Mouse (Mus musculus) lung, adult 2 months (tissue): Measurements from ENCODE around the gene Snrpa. TPM values are rescaled to one million over a fixed set of nuclear protein-coding genes. Genes with fewer than 3 reads are reported as not detected.

ENCODE experiments used
- DNase-seq: peaks from one replicate; pipeline ENCODE4 v3.0.0; 2022
- H3K4me1 ChIP-seq: fragments of 200-500 bp; 2 replicates; pipeline ENCODE4 v1.6.1; 2011; ENCODE audit warnings: low read length; ENCODE audit not compliant: control insufficient read depth, insufficient read depth
- H3K4me3 ChIP-seq: fragments of 200-500 bp; replicated peaks from 2 replicates; pipeline ENCODE3; 2011; ENCODE audit warnings: low read depth, mild to moderate bottlenecking, control low read depth, low read length; ENCODE audit errors: extremely low read depth
- CTCF ChIP-seq: fragments of 200-500 bp; IDR thresholded peaks from 2 replicates; pipeline ENCODE4 v1.5.1; 2011; ENCODE audit warnings: mild to moderate bottlenecking, low read length, control low read depth; ENCODE audit not compliant: insufficient read depth
- POLR2A ChIP-seq: fragments of 200-500 bp; IDR thresholded peaks from 2 replicates; pipeline ENCODE4 v1.6.1; 2011; ENCODE audit warnings: low read depth, mild to moderate bottlenecking, control low read depth, low read length, borderline replicate concordance; ENCODE audit errors: extremely low read depth
- WGBS: fragments of 180-500 bp; shearing (Covaris S2); methylation state at CpG from one replicate; pipeline ENCODE4 v1.1.7; 2018; 5-methylcytosine and 5-hydroxymethylcytosine counted together
- polyA plus RNA-seq: library from polyadenylated mRNA; depleted of rRNA; stranded (reverse); fragments of >200 nt; gene quantifications from 2 replicates; pipeline ENCODE4 v1.2.3, GENCODE M21; 2012; rRNA removed

The Snrpa gene
- polyA plus RNA-seq, 1 experiment = 135 TPM

- H3K4me1 ChIP-seq = peaks cover 42% of the 10 kb centered on the region
- H3K4me3 ChIP-seq = no peak overlapping the region
- no peak for TF ChIP-seq POLR2A
- TF ChIP-seq CTCF = no peak
- 62% methylated on average over 5 of the region's 5 CpGs for WGBS
- no peak for DNase-seq
Observed at GRCm38 (mm10) chr7:27162780-27163449, 33.2 kb downstream of the Snrpa start.

GRCm38 (mm10) chr7:27161744-27162143 is 34.3 kb downstream of the Snrpa start:
- TF ChIP-seq POLR2A = no peak
- no peak for TF ChIP-seq CTCF
- 69% methylated on average over 4 of the region's 4 CpGs for WGBS
- no peak for DNase-seq
- Histone ChIP-seq H3K4me1 (peaks cover 37% of the 10 kb centered on the region), H3K4me3 (no peak overlapping the region)

- 56% methylated on average over 3 of the region's 3 CpGs for WGBS
- DNase-seq = no peak
- Histone ChIP-seq H3K4me1 (peaks cover 37% of the 10 kb centered on the region), H3K4me3 (no peak overlapping the region)
- TF ChIP-seq CTCF (no peak), POLR2A (no peak)
Observed at GRCm38 (mm10) chr7:27160921-27161320, 35.1 kb downstream of the Snrpa start.

- peaks cover 32% of the 10 kb centered on the region for H3K4me1 ChIP-seq
- peak; percentile 50; the same call in 1 of the 2 replicates for TF ChIP-seq POLR2A
- TF ChIP-seq CTCF = peak; percentile 92
- 6% methylated on average over 8 of the region's 8 CpGs for WGBS
- no peak overlapping the region for H3K4me3 ChIP-seq
- peak; percentile 85 for DNase-seq
Observed at GRCm38 (mm10) chr7:27159882-27160281, 36.2 kb downstream of the Snrpa start.

- H3K4me1 ChIP-seq = peaks cover 26% of the 10 kb centered on the region
- DNase-seq = no peak
- 89% methylated on average over 6 of the region's 6 CpGs for WGBS
- H3K4me3 ChIP-seq = no peak overlapping the region
- TF ChIP-seq CTCF (no peak), POLR2A (no peak)
Observed at GRCm38 (mm10) chr7:27159256-27159655, 36.8 kb downstream of the Snrpa start.

GRCm38 (mm10) chr7:27158171-27158570 is 37.9 kb downstream of the Snrpa start:
- 84% methylated on average over 9 of the region's 9 CpGs for WGBS
- peaks cover 22% of the 10 kb centered on the region for H3K4me1 ChIP-seq
- DNase-seq = no peak
- no peak overlapping the region for H3K4me3 ChIP-seq
- TF ChIP-seq POLR2A (no peak), CTCF (no peak)

- peaks cover 11% of the 10 kb centered on the region for H3K4me1 ChIP-seq
- WGBS = 66% methylated on average over 13 of the region's 13 CpGs
- DNase-seq = no peak
- no peak for TF ChIP-seq POLR2A
- TF ChIP-seq CTCF = no peak
- H3K4me3 ChIP-seq = no peak overlapping the region
Observed at GRCm38 (mm10) chr7:27156005-27156404, 40.1 kb downstream of the Snrpa start.

- DNase-seq = peak; percentile 54
- TF ChIP-seq POLR2A (no peak), CTCF (no peak)
- 26% methylated on average over 10 of the region's 10 CpGs for WGBS
- Histone ChIP-seq H3K4me3 (no peak within 1 kb of the TSS), H3K4me1 (peaks cover 5% of the 10 kb centered on the region)
Observed at GRCm38 (mm10) chr7:27153205-27153764, 42.8 kb downstream of the Snrpa start, which contains the start of gene Cyp2t4. TSS of gene Cyp2t4 (plus strand) at chr7:27153714.

Other genes with a start within 250 kb of the Snrpa start
- 0.11 and 0.12 TPM in 2 replicates for gene Cyp2a12, start 167.2 kb downstream of the Snrpa start, polyA plus RNA-seq
- 3,886 and 4,289 TPM in 2 replicates for gene Cyp2f2, start 76.4 kb downstream of the Snrpa start, polyA plus RNA-seq
- not detected in 2 replicates for gene Cyp2t4, start 42.6 kb downstream of the Snrpa start, polyA plus RNA-seq
- 107 and 115 TPM in 2 replicates for gene Egln2, start 29.5 kb downstream of the Snrpa start, polyA plus RNA-seq
- gene Rab4b, start 17.4 kb downstream of the Snrpa start, polyA plus RNA-seq = 67.8 and 69.0 TPM in 2 replicates
- not detected in 2 replicates for gene Gm21983, start 15.2 kb downstream of the Snrpa start, polyA plus RNA-seq
- 10.5 and 13.5 TPM in 2 replicates for gene Mia, start 15.1 kb downstream of the Snrpa start, polyA plus RNA-seq
- gene BC024978, start 490 bp downstream of the Snrpa start, polyA plus RNA-seq = 11.2 and 13.5 TPM in 2 replicates
- gene Itpkc, start 32.4 kb upstream of the Snrpa start, polyA plus RNA-seq = 8.6 and 11.2 TPM in 2 replicates
- gene Coq8b, start 36.8 kb upstream of the Snrpa start, polyA plus RNA-seq = 68.6 and 76.8 TPM in 2 replicates
- 33.0 and 36.4 TPM in 2 replicates for gene Numbl, start 62.2 kb upstream of the Snrpa start, polyA plus RNA-seq
- 496 and 612 TPM in 2 replicates for gene Ltbp4, start 141.4 kb upstream of the Snrpa start, polyA plus RNA-seq
- gene Shkbp1, start 159.7 kb upstream of the Snrpa start, polyA plus RNA-seq = 76.4 and 85.1 TPM in 2 replicates
- gene Gm20479, start 161.1 kb upstream of the Snrpa start, polyA plus RNA-seq = not detected in 2 replicates